Mouse (Mus musculus) cerebellum, adult 9-11 months (tissue): Measurements from ENCODE around the gene Dao.
A peak's percentile ranks its signal among the peaks of the same experiment; 100 is the strongest.

Experiments
- DNase-seq: peaks from one replicate; pipeline ENCODE4 v3.0.0; 2022

Gene Dao

DNA sequence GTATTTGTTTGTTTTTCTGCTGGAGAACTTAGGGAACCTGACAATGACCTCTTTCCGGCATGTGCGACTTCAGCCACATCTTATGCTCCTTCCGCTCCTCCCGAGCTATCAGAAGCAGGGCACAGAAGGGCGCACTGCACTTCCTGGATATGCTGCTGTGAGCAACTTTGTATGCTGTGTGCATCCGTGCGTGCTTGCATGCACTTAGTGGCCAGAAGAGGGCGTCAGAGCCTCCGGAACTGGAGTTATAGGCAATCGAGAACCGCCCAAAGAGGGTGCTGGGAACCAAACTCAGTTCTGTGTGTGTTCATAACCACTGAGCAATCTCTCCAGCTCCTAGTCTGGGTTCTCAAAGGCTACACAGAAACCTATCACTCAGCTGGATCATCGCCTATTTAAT lies 27.1 kb downstream of the Dao start:
- DNase-seq = no peak

DNA sequence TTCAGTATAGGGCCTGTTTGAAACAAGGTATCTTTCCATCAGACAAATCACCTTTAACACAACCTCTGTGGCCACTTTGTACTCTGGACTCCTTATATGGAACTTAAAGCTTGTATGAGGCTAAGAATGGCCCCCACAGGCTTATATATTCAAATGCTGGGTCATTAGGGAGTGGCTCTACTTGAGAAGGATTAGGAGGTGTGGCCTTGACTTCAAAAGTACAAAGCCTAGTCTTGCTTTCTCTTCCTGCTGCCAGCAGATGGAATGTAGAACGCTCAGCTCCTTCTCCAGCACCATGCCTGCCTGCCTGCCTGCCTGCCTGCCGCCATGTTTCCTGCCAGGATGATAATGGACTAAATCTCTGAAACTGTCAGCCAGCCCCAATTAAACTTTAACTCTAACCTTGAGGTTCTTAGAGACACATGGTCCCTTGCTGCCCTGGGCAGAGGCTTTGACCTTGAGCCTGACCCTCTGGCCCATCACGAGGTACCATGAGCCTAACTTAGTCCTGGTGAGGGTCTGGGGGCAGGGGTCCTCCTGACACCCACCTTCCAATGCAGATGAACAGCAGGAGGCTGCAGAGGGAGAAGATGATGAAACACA lies 28.8 kb downstream of the Dao start:
- no peak for DNase-seq

DNA sequence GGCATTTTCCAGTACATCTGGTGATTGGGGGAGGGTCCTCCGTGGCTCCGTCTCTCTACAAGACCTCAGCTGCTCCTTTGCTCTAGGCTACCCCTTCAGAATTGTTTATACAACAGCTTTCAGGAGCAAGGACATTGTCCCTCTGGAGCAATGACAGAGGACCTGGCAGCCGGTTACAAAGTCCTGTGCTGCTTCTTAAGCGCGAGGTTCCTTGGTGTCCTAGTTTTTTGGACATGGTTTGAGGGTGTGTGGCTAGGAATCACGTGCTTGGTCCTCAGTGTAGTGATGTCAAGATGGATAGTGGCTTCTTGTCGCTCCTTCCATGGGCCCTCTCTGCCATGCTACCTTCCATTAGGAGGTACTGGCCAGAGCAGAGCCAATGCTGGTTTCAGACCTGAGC lies 30.9 kb downstream of the Dao start:
- DNase-seq = no peak

DNA sequence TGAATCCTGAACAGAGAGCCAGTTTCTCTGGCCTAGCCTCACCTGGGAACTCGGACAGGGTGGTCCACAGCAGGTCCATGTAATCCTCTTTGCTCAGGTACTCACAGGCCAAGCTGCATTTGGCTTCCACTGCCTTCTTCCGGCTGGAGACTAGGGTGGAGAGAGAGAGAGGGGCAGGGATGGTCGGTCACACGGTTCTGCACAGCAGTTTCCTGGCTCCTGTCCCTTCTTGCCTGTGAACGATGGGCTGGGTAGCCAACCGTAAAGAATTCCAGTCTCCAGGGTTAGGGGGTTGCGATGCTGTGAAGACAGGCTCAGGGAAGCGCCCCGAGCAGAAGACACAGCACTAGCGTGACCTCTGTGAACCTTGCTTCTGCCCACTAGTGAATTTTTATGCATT lies 31.6 kb downstream of the Dao start:
- peak; percentile 50 for DNase-seq

DNA sequence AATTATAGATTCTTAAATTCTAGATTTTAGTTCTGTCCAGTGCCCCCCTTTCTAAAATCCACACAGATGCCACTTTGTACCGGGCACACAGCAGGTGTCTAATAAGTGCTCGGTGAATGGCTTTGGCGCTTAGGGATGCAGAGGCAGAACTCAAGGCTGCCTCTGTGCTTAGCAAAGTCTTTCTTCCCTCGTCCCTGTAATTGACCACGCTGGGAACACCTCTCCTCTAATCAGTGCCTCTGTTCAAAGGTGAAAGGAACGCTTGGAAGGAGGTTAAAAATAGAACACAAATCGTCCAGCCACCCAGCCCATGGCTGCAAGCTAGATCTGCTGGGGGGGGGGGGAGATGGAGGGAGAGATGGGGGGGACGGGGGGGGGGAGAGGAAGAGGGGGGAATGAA lies 37.0 kb downstream of the Dao start:
- no peak for DNase-seq

DNA sequence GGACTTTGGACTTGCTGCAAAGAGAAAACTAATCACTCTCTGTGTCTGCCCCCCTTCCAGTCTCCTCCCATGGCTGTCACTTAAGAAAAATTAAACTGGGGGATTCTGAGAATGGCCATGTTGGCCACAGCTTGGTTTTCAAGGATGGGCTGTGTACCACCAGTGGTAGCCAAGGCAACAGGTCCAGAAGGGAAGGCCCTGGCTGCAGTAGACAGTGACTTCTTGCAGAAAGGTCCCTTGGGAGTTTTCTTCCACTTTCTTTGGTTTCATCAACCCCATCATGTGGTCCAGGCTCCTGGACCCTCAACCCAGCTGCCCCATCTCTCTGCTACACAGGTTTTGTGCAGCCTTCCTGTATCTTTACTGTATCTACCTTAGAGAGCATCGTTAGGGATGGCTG lies 37.4 kb downstream of the Dao start:
- DNase-seq = no peak

DNA sequence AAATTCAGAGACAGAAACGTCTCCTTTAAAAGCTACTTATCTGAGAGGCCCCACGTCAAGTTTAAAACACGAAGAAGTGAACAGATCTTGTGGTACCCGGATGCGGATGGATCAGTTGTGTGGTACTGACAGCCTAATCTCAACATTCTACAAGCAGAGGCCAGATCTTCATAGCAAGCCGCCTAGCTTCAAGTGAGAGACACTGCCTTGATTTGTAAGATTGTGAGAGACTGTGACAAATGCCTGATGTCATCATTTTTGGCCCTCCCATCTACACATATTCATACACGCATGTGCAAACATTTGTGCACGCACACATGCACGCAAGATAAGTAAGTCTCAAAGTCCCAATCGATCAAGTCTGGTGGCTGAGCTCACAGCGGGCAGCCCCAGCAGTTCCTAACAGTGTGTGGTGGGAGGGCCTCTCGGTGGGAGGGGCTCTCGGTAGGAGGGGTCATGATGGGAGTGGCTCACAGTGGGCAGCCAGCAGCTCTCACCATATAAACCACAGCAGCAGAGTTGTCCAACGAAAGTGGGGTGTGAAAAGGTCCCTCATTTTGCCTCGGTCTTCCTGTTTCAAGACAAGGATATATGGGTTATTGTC lies 37.9 kb downstream of the Dao start:
- no peak for DNase-seq

DNA sequence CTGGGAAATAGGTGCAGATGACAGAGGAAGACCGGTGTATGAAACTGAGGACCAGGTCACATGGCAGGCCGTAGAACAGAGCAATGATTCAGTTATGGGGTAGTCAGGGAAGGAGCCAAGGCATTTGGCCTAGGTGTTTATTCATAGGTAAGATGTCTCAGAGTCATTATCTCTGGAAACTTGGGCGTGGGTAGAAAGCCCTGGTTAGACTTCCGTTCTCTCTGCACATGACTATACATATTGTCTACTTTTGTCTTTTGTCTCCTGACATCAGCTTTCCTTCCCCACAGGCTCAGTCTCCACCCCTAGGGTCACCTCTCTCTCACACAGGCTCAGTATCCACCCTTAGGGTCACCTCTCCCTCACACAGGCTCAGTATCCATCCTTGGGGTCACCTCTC lies 40.3 kb downstream of the Dao start:
- no peak for DNase-seq

DNA sequence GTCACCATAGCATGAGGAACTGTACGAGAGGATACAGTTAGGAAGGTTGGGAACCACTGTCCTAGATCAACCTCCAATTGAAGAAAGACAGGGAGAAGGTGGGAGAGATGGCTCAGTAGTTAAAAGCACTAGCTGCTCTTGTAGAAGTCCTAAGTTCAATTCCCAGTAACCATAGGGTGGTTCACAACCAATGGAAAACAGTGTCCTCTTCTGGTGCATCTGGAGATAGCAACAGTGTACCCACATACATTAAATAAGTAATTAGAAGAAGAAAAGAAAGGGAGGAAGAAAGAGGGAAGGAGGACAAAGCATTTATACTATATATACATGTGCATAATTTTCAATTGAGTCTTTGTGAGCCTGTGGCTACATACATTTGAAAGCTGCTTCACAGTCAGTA lies 41.6 kb downstream of the Dao start:
- no peak for DNase-seq

DNA sequence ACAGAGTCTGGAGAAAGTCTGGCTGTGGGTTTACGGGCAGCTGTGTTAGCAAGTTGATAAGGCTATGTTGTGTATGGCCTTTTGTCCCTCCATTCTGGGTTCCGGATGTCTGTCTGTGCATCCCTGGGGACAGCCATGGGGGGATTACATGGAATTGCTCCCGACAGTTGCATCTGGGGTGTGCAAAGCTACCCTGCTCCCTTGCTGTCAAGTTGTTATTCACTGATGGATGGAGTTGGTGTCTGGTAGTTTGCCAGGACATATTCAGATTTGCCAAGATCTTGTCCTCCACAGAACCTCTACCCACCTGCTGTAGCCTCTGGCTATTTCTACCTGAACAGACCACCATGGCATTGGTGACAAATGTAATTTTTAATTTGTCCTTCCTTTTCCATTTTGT lies 42.6 kb downstream of the Dao start:
- DNase-seq = no peak

DNA sequence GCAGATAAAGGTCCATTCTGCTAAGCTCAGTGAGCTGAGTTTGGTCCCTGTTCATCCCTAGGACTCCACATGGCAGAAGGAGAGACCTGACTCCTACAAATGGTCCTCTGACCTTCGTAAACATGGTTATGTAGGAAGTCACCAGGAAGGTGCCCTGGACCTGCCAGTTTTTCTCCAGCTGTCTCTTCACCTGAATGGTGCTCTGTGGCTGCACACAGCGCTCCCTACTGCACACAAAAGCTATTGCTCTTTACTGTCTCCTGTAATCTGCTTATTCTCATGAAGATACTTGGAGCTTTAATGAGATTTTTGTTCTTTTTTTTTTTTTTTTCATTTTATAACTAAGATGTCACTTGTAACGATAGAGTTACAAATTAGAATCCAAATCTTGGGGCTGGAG lies 43.1 kb downstream of the Dao start:
- DNase-seq = no peak

DNA sequence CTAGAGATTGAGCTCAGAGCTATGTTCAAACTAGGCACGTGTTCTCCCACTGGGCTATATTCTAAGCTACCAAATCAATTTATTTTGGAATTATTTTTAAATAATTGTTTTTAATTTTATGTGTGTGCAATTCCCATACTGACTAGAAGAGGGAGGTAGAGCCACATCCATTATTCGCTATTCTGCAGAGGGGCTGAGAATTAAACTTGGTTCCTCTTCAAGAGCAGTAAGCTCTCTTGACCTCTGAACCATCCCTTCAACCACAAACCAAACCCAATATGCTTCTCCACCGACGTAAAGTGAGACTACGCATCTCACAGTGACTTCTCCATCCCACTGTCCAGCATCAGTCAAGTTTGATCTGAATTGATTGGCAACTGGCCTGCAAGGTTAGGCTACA lies 43.7 kb downstream of the Dao start:
- no peak for DNase-seq

DNA sequence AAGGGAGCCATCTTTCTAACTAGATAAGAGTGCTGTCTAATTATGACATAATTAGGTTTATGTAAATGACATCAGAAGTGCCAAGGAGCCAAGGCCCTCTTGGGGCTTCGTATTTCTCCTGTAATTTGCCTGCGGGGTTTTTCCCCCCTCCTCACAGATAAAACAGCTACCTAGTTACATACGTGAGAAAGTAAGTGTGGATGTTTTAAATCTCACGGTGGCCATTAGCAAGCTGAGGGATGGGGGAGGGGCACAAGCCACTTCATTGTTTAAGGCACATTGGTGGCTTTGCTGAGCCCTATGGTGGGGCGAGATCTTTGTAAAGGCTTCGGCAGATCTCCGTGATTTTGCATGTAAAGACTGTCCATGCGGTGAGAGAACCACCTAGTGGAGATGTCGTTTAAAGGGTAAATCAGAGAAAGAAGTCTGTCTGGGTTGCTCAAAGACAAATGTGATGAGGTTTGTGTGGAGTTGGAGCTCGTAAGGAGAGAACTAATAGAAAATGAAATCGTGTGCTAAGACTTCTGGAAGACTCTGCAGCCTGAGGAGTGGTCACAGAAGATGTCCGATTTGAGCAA lies 45.3 kb downstream of the Dao start:
- no peak for DNase-seq

DNA sequence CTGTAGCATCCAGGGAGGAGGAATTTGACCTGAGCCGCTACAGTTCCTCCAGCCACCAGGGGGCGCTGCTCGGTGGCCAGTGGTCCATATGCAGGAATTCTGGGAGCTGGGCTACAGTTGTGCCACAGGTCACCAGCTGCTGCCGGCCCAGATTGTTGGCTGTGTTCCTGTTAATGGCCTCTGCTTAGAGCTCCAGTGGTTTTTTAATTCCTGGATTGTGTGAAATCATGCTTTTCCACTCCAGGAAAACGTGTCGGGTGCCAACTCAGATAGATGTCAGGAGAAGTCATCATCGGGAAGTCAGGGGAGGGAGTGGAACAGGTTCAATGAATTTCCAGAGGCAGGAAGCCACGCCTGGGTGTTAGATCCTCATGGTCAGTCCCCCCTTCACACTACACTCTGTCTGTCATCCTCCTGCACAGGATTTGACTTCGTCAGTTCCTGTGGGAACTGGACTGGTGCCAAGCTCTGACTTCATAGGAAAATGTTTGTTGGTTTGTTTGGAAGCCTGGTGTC lies 48.8 kb downstream of the Dao start:
- peak; percentile 63 for DNase-seq

DNA sequence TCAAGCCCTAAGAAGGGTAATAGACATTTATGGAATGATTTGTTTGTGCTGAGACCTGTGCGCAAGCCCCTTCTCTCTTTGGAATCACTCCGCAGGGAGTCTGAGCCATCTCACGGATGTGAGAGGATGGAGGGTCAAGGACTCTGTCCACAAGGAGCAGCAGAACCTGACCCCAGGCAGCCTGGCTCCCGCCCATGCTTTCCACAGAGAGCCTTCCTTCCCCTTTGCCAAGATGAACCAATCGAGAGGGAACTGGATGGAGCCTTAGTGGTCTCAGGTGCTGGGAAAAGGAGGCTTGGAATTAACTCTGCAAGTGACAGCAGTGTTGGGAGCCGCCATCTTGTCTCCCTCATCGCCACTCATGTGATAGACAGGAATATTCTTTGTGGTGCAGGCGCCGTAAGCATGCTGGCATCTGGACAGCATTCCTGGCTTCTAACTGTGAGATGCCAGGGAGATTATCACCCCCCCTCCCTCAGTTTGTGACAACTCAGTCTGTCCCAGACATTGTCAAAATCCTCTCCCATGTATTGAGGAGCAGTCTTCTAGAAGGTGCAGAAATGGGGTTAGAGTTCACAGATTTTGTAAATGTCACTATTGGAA lies 53.7 kb downstream of the Dao start:
- peak; percentile 39 for DNase-seq

DNA sequence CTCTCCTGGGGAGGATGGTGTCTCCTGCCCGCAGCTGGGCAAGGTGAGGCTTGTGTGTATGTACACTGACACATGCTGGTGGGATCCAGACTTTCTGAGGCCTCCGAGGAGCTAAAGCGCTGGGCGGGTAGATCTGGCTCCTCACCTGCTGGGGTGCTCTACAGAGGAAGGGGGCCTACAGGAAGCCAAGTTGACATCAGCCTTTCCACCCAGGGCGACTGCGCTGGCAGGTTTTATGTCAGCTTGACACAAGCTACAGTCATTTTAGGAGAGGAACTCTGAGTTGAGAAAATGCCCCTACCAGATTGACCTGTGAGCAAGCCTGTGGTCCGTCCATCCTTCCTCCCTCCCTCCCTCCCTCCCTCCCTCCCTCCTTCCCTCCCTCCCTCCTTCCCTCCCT lies 58.2 kb downstream of the Dao start:
- no peak for DNase-seq

DNA sequence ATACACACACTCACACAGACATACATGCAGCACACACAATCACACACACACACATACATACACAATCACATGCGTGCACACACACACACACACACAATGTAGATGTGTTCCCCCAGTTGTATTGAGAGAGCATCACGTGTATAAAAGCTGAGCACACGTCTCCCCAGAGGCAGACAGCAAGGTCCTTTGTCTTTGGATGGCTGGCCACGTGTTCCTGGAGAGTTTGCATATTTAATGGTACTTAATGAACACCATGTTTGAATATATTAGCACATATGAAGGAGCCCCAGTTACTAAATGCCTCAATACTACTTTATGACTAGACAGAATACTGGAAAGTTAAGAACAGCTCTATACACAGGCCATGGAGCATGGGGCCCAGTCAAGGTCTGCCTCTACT lies 60.5 kb downstream of the Dao start:
- no peak for DNase-seq

DNA sequence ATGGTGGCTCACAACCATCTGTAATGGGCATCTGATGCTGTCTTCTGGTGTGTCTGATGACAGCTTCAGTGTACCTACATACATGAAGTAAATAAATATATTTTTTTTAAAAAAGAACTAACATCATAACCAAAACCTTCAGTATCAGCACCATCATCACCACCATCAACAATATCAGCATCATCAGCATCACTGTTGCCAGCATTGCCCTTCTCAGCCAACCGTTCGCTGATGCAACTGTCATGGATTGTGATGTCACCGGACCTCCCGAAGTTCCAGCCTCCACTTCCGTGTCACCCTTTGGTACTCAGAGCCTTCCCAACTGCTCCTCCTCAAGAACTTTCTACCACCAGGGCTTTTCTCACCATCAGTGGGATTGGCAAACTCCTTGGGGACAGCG lies 61.7 kb downstream of the Dao start, which contains the start of gene Usp30:
Usp30 (plus strand) TSS at position 301 of the 400 bp plus-strand sequence.
- no peak for DNase-seq

DNA sequence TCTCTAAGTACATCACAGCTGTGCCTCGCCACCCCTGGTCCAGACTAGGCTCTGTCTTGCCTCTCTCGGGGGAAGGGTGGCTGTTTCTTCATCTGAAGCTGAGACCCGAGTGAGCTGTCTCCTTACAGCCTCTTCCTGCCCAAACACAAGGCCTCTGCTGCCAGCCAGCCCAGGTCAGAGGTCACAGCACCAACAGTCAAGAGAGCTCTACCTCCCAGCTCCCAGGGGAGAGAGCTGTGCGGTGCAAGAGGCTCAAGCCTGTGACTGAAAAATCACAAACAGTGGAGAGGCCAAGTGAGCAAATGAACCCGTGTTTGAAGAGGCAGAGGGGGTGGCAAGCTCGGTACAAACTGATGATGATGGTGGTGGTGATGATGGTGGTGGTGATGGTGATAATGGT lies 63.1 kb downstream of the Dao start:
- no peak for DNase-seq

DNA sequence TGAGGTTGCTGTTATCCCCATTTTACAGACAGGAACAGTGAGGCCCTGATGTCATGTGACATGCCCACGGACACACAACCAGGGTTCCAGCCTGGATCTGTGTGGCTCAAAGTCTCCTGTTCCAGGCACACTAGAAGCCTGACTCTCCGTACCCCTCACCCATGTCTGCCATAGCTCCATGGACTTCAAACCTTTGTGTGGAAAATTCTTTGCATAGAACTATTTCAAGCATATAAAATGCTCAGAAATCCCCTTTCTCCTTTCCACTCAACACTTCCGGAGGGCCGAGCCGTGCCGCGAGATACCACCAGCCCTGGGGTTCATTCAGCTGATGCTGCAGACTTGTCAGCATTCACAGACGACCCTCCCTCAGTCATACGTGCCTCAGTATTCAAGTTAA lies 64.0 kb downstream of the Dao start:
- DNase-seq = no peak

DNA sequence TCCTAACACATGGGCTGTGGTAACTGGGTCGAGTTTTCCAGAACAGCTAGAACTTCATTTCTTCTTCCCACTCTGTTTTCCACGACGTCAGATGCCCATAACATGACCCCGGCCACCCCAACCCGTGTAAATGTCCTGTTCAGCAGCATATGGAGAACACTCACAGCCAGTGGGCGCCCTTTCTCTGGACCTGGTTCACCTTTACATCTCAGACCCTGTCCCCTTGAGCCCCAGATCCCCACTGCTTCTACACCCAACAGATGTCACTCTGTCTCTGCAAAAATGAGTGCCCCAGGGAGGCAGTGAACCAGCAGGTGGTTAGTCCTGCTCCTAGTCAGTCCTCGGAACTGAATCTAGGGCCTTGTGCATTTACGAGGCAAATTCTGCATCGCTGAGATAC lies 64.5 kb downstream of the Dao start:
- DNase-seq = no peak

DNA sequence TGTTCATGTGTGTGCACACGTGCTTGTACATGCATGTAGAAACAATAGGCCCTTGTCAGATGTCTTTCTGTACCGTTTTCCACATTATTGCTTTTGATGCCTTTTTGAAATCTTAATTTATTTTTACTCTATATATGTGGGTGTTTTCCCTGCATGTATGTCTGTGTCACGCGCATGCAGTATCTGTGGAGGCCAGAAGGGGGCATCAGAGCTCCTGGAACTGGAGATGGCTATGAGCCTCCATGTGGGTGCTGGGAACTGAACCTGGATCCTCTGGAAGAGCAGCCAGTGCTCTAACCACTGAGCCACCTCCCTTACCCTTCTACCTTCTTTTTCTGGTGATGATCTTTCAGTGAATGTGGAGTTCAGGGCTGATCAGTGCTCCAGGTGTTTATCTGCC lies 67.4 kb downstream of the Dao start:
- no peak for DNase-seq

DNA sequence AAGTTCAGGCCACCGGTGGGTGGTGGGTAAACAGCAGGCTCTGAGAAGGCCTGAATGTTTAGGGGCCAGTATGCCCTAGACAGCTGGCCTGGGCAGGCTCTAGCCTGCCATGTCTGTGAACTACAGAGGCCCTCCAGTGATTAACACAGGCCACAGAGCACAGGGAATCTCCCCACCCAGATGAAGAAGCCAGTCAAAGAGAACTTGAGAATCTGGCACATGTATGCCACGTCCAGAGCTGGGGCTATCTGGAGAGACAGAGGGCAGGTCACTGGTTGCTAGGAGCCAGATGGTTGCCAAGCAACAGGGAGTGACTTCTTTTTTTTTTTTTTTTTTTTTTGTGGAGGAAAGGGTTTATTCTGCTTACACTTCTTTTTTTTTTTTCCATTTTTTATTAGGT lies 68.8 kb downstream of the Dao start:
- no peak for DNase-seq
